Mouse (Mus musculus) ES-Bruce4 (cell line): ENCODE measurements around the gene Exoc2. TPM values are rescaled to one million over a fixed set of nuclear protein-coding genes. Genes with fewer than 3 reads are reported as not detected.

Experiments used
- H3K27ac ChIP-seq: 2 replicates; pipeline ENCODE4 v1.5.1; 2012; ENCODE audit warnings: low read length, inconsistent platforms; ENCODE audit not compliant: insufficient read depth
- H3K27me3 ChIP-seq: 2 replicates; pipeline ENCODE4 v1.6.1; 2012; ENCODE audit warnings: mild to moderate bottlenecking, low read length, inconsistent platforms; ENCODE audit not compliant: control insufficient read depth, poor library complexity, insufficient read depth, severe bottlenecking
- H3K36me3 ChIP-seq: 2 replicates; pipeline ENCODE4 v1.6.1; 2012; ENCODE audit warnings: inconsistent platforms, mild to moderate bottlenecking, low read length, moderate library complexity; ENCODE audit not compliant: control insufficient read depth, poor library complexity, insufficient read depth, severe bottlenecking
- H3K4me1 ChIP-seq: one replicate; pipeline ENCODE4 v1.8.1; 2011; ENCODE audit warnings: low read length; ENCODE audit not compliant: control insufficient read depth, insufficient read depth
- H3K4me3 ChIP-seq: 2 replicates; pipeline ENCODE4 v1.5.1; 2011; ENCODE audit warnings: low read depth, mild to moderate bottlenecking, low read length
- H3K9ac ChIP-seq: 2 replicates; pipeline ENCODE4 v1.6.1; 2012; ENCODE audit warnings: low read depth, mild to moderate bottlenecking, inconsistent platforms; ENCODE audit not compliant: poor library complexity, severe bottlenecking
- H3K9me3 ChIP-seq: replicated peaks from 2 replicates; pipeline ENCODE4 v1.6.1; 2012; ENCODE audit warnings: mild to moderate bottlenecking, low read length, inconsistent platforms; ENCODE audit not compliant: control insufficient read depth, poor library complexity, insufficient read depth, severe bottlenecking
- CTCF ChIP-seq: IDR thresholded peaks from one replicate; pipeline ENCODE4 v1.8.1; 2011; ENCODE audit warnings: low read depth, low read length
- EP300 ChIP-seq: IDR thresholded peaks from 2 replicates; pipeline ENCODE4 v1.6.1; 2011; ENCODE audit warnings: low read depth, low read length; ENCODE audit not compliant: insufficient read depth
- POLR2A ChIP-seq: IDR thresholded peaks from one replicate; pipeline ENCODE4 v1.8.1; 2011; ENCODE audit warnings: low read length; ENCODE audit not compliant: insufficient read depth
- polyA plus RNA-seq: library from polyadenylated mRNA; stranded (reverse); fragments of >200 nt; gene quantifications from 2 replicates; pipeline ENCODE4 v1.2.4, GENCODE M21; 2011; ENCODE audit warnings: low read depth; ENCODE audit not compliant: missing spikeins, insufficient read depth, insufficient read length

The Exoc2 gene
- polyA plus RNA-seq, 1 experiment = 41.2 TPM

DNA sequence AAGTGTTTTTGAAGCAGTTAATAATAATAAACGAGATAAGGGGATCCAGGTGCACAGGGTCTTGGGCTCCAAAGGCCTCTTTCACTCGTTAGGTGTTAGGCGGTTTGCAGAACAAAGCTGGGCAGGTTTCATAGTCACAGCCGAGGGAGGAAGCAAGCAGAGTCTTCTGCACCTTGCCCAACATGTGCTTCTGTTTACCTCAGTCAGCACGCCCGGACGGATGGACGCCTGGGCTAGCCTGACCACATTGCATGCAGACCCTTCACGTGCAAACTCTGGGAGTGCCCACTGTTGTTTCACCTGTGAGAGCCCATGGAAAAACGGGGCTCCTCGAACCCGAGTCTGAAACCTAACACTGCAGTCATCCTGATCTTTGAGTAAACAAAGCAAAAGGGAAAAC is 30.6 kb upstream of the Exoc2 start:
- Histone ChIP-seq H3K4me3 (no peak overlapping the region), H3K9ac (no peak overlapping the region), H3K27ac (no peak overlapping the region), H3K36me3 (no peaks in the 10 kb centered on the region), H3K9me3 (no peaks in the 10 kb centered on the region), H3K27me3 (no peaks in the 10 kb centered on the region), H3K4me1 (no peaks in the 10 kb centered on the region)
- no peak for TF ChIP-seq EP300
- TF ChIP-seq POLR2A = no peak
- TF ChIP-seq CTCF = no peak

- no peaks in the 10 kb centered on the region for H3K36me3 ChIP-seq
- no peaks in the 10 kb centered on the region for H3K4me1 ChIP-seq
- no peak overlapping the region for H3K4me3 ChIP-seq
- no peaks in the 10 kb centered on the region for H3K9me3 ChIP-seq
- no peak overlapping the region for H3K9ac ChIP-seq
- TF ChIP-seq EP300 (no peak), CTCF (no peak), POLR2A (no peak)
- no peaks in the 10 kb centered on the region for H3K27me3 ChIP-seq
- no peak overlapping the region for H3K27ac ChIP-seq
Measured at GRCm38 (mm10) chr13:30999799-31000198, 25.9 kb upstream of the Exoc2 start.

- H3K27me3 ChIP-seq = no peaks in the 10 kb centered on the region
Measured at GRCm38 (mm10) chr13:30997526-30998253, 23.8 kb upstream of the Exoc2 start.

DNA sequence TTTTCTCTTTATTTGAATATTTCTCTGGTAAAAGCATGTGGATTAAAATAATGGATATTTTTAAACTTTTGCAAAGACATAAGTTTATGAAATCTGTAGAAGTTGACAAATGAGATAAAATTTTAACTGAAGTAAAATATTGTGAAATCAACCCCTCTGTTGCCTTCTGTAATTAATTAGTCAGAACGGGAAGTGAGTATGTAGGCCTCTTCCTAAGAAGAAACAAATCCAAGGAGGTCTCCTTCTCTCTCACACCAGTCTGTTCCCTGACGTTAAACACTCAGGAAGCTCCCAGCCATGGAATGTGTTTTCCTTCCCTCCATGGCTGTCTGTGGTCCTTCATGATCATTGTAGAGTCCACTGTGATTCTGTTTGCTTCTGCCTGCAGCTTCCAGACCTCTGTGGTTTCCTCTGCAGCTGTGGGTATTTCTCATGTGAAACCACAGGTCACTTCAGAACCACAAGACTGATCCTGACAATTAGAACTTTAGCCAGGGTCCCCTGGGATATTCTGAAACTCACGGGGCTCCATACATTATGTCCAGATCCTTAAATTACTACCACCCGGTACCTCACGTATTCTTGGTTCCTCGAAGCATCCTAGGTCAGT is 20.5 kb upstream of the Exoc2 start:
- no peak overlapping the region for H3K9ac ChIP-seq
- TF ChIP-seq EP300 (no peak), POLR2A (no peak), CTCF (no peak)
- H3K27me3 ChIP-seq = no peaks in the 10 kb centered on the region
- no peak overlapping the region for H3K4me3 ChIP-seq
- H3K27ac ChIP-seq = no peak overlapping the region
- no peaks in the 10 kb centered on the region for H3K4me1 ChIP-seq
- no peaks in the 10 kb centered on the region for H3K9me3 ChIP-seq
- H3K36me3 ChIP-seq = no peaks in the 10 kb centered on the region

More at GRCm38 (mm10) chr13:30997526-30998253, 23.8 kb upstream of the Exoc2 start:
- no peak overlapping the region for H3K27ac ChIP-seq
- H3K9me3 ChIP-seq = no peaks in the 10 kb centered on the region
- no peak overlapping the region for H3K9ac ChIP-seq
- H3K36me3 ChIP-seq = no peaks in the 10 kb centered on the region
- H3K4me3 ChIP-seq = no peak overlapping the region
- TF ChIP-seq CTCF = no peak
- TF ChIP-seq EP300 = no peak
- no peak for TF ChIP-seq POLR2A
- H3K4me1 ChIP-seq = no peaks in the 10 kb centered on the region

DNA sequence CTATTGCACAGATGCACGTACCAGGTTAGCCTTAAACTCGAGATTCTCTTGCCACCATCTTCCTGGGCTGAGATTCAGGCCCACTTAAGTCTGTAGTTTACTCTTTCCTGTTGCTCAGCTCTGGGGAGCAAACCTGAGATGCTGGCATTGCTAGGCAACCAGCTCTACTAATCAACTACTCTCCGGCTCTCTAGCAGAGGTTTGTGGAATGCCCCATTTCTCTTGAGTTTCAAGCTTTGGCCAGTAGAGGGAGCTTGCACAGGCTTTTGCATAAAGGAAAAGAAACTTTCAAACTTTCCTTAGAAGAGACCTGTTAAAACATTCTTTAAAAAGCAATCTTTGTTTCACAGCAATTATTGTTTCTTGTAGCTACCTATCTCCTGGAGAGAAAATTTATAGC is 19.9 kb upstream of the Exoc2 start:
- Histone ChIP-seq H3K36me3 (no peaks in the 10 kb centered on the region), H3K4me1 (no peaks in the 10 kb centered on the region), H3K4me3 (no peak overlapping the region), H3K27me3 (no peaks in the 10 kb centered on the region), H3K9ac (no peak overlapping the region), H3K27ac (no peak overlapping the region), H3K9me3 (no peaks in the 10 kb centered on the region)
- no peak for TF ChIP-seq EP300
- TF ChIP-seq CTCF = no peak
- no peak for TF ChIP-seq POLR2A

DNA sequence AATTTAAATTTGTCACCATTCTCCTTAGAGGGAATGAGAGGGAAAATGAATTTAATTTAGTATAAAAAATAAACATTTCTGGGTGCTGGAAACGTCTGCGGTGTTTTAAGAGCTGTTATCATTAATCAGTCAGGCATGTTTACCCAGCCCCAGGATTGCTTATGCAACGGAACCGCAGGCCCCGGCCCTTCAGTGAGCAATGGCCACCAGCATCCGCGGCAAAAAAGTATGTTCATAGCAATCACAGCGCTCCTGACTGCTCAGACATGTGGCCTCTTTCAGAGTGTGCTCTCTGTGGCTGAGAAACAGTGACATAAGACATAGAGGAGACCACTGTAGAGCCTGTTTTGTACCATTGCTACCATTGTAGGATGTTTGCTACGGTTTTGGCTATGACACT is 16.3 kb upstream of the Exoc2 start:
- Histone ChIP-seq H3K9me3 (no peaks in the 10 kb centered on the region), H3K9ac (no peak overlapping the region), H3K4me3 (no peak overlapping the region), H3K36me3 (no peaks in the 10 kb centered on the region), H3K27ac (no peak overlapping the region), H3K4me1 (no peaks in the 10 kb centered on the region), H3K27me3 (no peaks in the 10 kb centered on the region)
- TF ChIP-seq POLR2A (no peak), EP300 (no peak), CTCF (no peak)
